Mouse (Mus musculus) T-helper 17 cell (primary cell): ENCODE results near the gene Foxc2.

Source experiments
- in situ Hi-C, 2 experiments: fragments of 300-600 bp; cut with MboI, MseI; formaldehyde crosslinking; loops; 1 replicate in 1 of 2; 2 replicates in 1 of 2; pipeline ENCODE4 v1.15.1; 2025; ENCODE audit warnings: high pct_unique_total_duplicates in 2 of 2

Foxc2 gene

GRCm38 (mm10) chr8:121115948-121116347 is at the start of gene Foxc2:
TSS of gene Foxc2 (plus strand) at chr8:121116171.
- in situ Hi-C loops: loop anchor here (5.0 kb wide), 2 partner anchors 86 to 96 kb away; no protein-coding TSS in a partner anchor

- in situ Hi-C loops: no loop called here
Measured at GRCm38 (mm10) chr8:121071454-121071853, 44.5 kb upstream of the Foxc2 start.

- in situ Hi-C loops: no loop called here
Measured at GRCm38 (mm10) chr8:121072406-121073130, 43.4 kb upstream of the Foxc2 start.

GRCm38 (mm10) chr8:121073174-121074107 is 42.5 kb upstream of the Foxc2 start:
- in situ Hi-C loops: no loop called here

- in situ Hi-C loops: no loop called here
Measured at GRCm38 (mm10) chr8:121074108-121074847, 41.7 kb upstream of the Foxc2 start.

GRCm38 (mm10) chr8:121074848-121075145 is 41.2 kb upstream of the Foxc2 start:
- in situ Hi-C loops: loop anchor here (5.0 to 25.0 kb wide), 2 partner anchors 247 to 437 kb away; partner anchors contain the start of gene 1190005I06Rik (in 1 of the 2)

GRCm38 (mm10) chr8:121075936-121076335 is 40.0 kb upstream of the Foxc2 start:
- in situ Hi-C loops: loop anchor here (5.0 to 25.0 kb wide), 2 partner anchors 249 to 439 kb away; partner anchors contain the start of gene 1190005I06Rik (in 1 of the 2)

- in situ Hi-C loops: loop anchor here (5.0 to 25.0 kb wide), 2 partner anchors 249 to 439 kb away; partner anchors contain the start of gene 1190005I06Rik (in 1 of the 2)
Measured at GRCm38 (mm10) chr8:121076555-121076954, 39.4 kb upstream of the Foxc2 start.

- in situ Hi-C loops: loop anchor here (5.0 to 25.0 kb wide), 2 partner anchors 251 to 441 kb away; partner anchors contain the start of gene 1190005I06Rik (in 1 of the 2)
Measured at GRCm38 (mm10) chr8:121078721-121079120, 37.2 kb upstream of the Foxc2 start.

- in situ Hi-C loops: loop anchor here (5.0 to 25.0 kb wide), 2 partner anchors 252 to 442 kb away; partner anchors contain the start of gene 1190005I06Rik (in 1 of the 2)
Measured at GRCm38 (mm10) chr8:121079201-121079600, 36.8 kb upstream of the Foxc2 start.

- in situ Hi-C loops: loop anchor here (5.0 to 25.0 kb wide), 3 partner anchors 253 to 443 kb away; partner anchors contain the start of gene 1190005I06Rik (in 1 of the 2)
Measured at GRCm38 (mm10) chr8:121079944-121080343, 36.0 kb upstream of the Foxc2 start.

GRCm38 (mm10) chr8:121080361-121081090 is 35.4 kb upstream of the Foxc2 start:
- in situ Hi-C loops: loop anchor here (10.0 to 25.0 kb wide), 2 partner anchors 426 to 443 kb away; partner anchors contain the start of gene 1190005I06Rik (in 1 of the 2)

- in situ Hi-C loops: loop anchor here (10.0 to 25.0 kb wide), 2 partner anchors 427 to 444 kb away; partner anchors contain the start of gene 1190005I06Rik (in 1 of the 2)
Measured at GRCm38 (mm10) chr8:121081398-121081797, 34.6 kb upstream of the Foxc2 start.

- in situ Hi-C loops: loop anchor here (10.0 to 25.0 kb wide), 2 partner anchors 428 to 445 kb away; partner anchors contain the start of gene 1190005I06Rik (in 1 of the 2)
Measured at GRCm38 (mm10) chr8:121082218-121083092, 33.5 kb upstream of the Foxc2 start.

GRCm38 (mm10) chr8:121083093-121083935 is 32.7 kb upstream of the Foxc2 start:
- in situ Hi-C loops: loop anchor here (10.0 to 25.0 kb wide), 2 partner anchors 429 to 446 kb away; partner anchors contain the start of gene 1190005I06Rik (in 1 of the 2)

GRCm38 (mm10) chr8:121083936-121084209 is 32.1 kb upstream of the Foxc2 start:
- in situ Hi-C loops: loop anchor here (10.0 to 25.0 kb wide), 2 partner anchors 429 to 447 kb away; partner anchors contain the start of gene 1190005I06Rik (in 1 of the 2)

- in situ Hi-C loops: loop anchor here (10.0 to 25.0 kb wide), 2 partner anchors 430 to 447 kb away; partner anchors contain the start of gene 1190005I06Rik (in 1 of the 2)
Measured at GRCm38 (mm10) chr8:121084210-121084951, 31.6 kb upstream of the Foxc2 start, which contains the start of gene Foxf1. TSS of gene Foxf1 (plus strand) at chr8:121084386.
